Mouse (Mus musculus) hindbrain, embryonic 15.5 days (tissue): ENCODE results near the gene Apol8. TPM values are rescaled to one million over a fixed set of nuclear protein-coding genes. Genes with fewer than 3 reads are reported as not detected.
A peak's percentile ranks its signal among the peaks of the same experiment; 100 is the strongest.

Experiments used
- ATAC-seq: fragments of 200-750 bp; cut with Nextera tagmentation; 2 replicates; pipeline ENCODE4 v1.8.0; 2017; ENCODE audit warnings: low read depth, moderate number of reproducible peaks, moderate TSS enrichment; ENCODE audit not compliant: low FRiP score
- H3K27ac ChIP-seq: fragments of 300-500 bp; sonication (generic); replicated peaks from 2 replicates; pipeline ENCODE4 v1.5.1; 2015; ENCODE audit warnings: mild to moderate bottlenecking, inconsistent platforms
- H3K27me3 ChIP-seq: fragments of 300-500 bp; sonication (generic); 2 replicates; pipeline ENCODE4 v1.6.1; 2015; ENCODE audit warnings: control low read depth, inconsistent platforms
- H3K36me3 ChIP-seq: fragments of 300-500 bp; sonication (generic); 2 replicates; pipeline ENCODE4 v1.6.1; 2015; ENCODE audit warnings: control low read depth, inconsistent platforms
- H3K4me1 ChIP-seq: fragments of 300-500 bp; sonication (generic); replicated peaks from 2 replicates; pipeline ENCODE4 v1.6.1; 2015; ENCODE audit warnings: control low read depth, inconsistent platforms
- H3K4me2 ChIP-seq: fragments of 300-500 bp; sonication (generic); 2 replicates; pipeline ENCODE4 v1.6.1; 2015; ENCODE audit warnings: moderate library complexity, mild to moderate bottlenecking, inconsistent platforms
- H3K4me3 ChIP-seq: fragments of 300-500 bp; sonication (generic); 2 replicates; pipeline ENCODE4 v1.5.1; 2015; ENCODE audit warnings: mild to moderate bottlenecking, inconsistent platforms
- H3K9ac ChIP-seq: fragments of 300-500 bp; sonication (generic); 2 replicates; pipeline ENCODE4 v1.6.1; 2015; ENCODE audit warnings: inconsistent platforms
- H3K9me3 ChIP-seq: fragments of 300-500 bp; sonication (generic); 2 replicates; pipeline ENCODE4 v1.6.1; 2016; ENCODE audit warnings: control low read depth, inconsistent platforms
- WGBS: fragments of 180-500 bp; shearing (Covaris S2); methylation state at CpG from one replicate; pipeline ENCODE4 v1.1.7; 2015; 5-methylcytosine and 5-hydroxymethylcytosine counted together
- polyA plus RNA-seq: library from polyadenylated mRNA; unstranded; fragments of >200 nt; fragmentation: Nextera tagmentation; extraction: Ambion mirVana; gene quantifications from 2 replicates; pipeline ENCODE4 v1.2.1, GENCODE M21; 2015

Gene Apol8
- polyA plus RNA-seq, 1 experiment from 2014 or later: 0.25 TPM

GRCm38 (mm10) chr15:77761561-77762380, 5.0 kb upstream of the Apol8 start:
- no peak overlapping the region for H3K4me3 ChIP-seq
- WGBS: 79% methylated on average over 22 of the region's 22 CpGs
- no peak overlapping the region for H3K27ac ChIP-seq
- no peak for ATAC-seq
- H3K36me3 ChIP-seq: peaks cover 50% of the 10 kb centered on the region
- no peaks in the 10 kb centered on the region for H3K4me1 ChIP-seq
- no peak overlapping the region for H3K9ac ChIP-seq
- H3K9me3 ChIP-seq: no peaks in the 10 kb centered on the region
- H3K4me2 ChIP-seq: no peak overlapping the region
- H3K27me3 ChIP-seq: no peaks in the 10 kb centered on the region

DNA sequence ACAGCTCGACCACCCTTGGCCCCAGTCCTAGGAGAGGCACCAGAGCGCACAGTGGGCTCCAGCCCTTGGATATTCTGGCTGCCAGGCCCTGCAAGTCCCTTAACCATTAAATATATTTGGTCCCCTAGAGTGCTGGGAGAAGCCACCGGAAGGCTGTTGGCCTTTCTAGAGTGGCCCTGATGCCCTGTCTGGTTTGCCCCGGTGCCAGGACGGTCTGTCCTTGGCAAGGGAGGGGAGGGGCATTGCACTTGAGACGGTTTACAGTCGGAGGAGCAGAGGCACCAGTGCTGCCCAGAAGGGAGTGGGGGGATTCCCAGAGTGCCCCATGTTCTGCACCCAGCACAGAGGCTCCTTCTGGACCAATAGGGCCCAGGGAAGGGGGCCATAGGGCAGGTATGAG, 4.3 kb upstream of the Apol8 start:
- WGBS: 96% methylated on average over 7 of the region's 7 CpGs
- Histone ChIP-seq H3K27ac (no peak overlapping the region), H3K9ac (no peak overlapping the region), H3K9me3 (no peaks in the 10 kb centered on the region), H3K4me1 (no peaks in the 10 kb centered on the region), H3K4me2 (no peak overlapping the region), H3K36me3 (peaks cover 43% of the 10 kb centered on the region), H3K4me3 (no peak overlapping the region), H3K27me3 (no peaks in the 10 kb centered on the region)
- ATAC-seq: no peak

DNA sequence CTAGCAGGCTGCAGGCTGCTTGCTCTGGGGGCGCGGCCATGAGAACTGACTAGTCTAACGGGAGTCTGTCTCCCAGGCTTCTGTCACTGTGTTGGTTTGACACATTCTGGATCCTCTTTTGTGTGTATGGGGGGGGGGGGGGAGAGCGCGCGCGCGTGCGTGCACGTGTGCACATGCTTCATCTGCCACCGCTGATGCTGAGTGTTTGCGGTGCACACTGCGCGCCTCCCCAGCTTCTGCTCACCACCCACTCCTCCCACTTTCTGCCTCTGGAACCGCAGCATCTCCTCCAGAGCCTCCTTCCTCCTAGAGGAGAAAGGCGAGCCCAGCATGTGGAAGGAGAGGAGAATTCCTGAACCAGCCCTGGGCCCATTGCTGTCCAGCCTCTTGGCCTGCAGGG, 3.2 kb upstream of the Apol8 start:
- 91% methylated on average over 13 of the region's 16 CpGs for WGBS
- ATAC-seq: no peak

GRCm38 (mm10) chr15:77757586-77758226, 903 bp upstream of the Apol8 start:
- 86% methylated on average over 4 of the region's 4 CpGs for WGBS
- ATAC-seq: no peak
- H3K4me3 ChIP-seq: no peak overlapping the region
- no peaks in the 10 kb centered on the region for H3K9me3 ChIP-seq
- H3K4me1 ChIP-seq: no peaks in the 10 kb centered on the region
- no peaks in the 10 kb centered on the region for H3K27me3 ChIP-seq
- no peak overlapping the region for H3K4me2 ChIP-seq
- H3K9ac ChIP-seq: no peak overlapping the region
- H3K36me3 ChIP-seq: peaks cover 13% of the 10 kb centered on the region; the same call in 1 of the 2 replicates
- H3K27ac ChIP-seq: no peak overlapping the region

More for the DNA sequence above, 3.2 kb upstream of the Apol8 start:
- Histone ChIP-seq H3K4me1 (no peaks in the 10 kb centered on the region), H3K9ac (no peak overlapping the region), H3K36me3 (peaks cover 32% of the 10 kb centered on the region), H3K4me2 (no peak overlapping the region), H3K27ac (no peak overlapping the region), H3K27me3 (no peaks in the 10 kb centered on the region), H3K4me3 (no peak overlapping the region), H3K9me3 (no peaks in the 10 kb centered on the region)

DNA sequence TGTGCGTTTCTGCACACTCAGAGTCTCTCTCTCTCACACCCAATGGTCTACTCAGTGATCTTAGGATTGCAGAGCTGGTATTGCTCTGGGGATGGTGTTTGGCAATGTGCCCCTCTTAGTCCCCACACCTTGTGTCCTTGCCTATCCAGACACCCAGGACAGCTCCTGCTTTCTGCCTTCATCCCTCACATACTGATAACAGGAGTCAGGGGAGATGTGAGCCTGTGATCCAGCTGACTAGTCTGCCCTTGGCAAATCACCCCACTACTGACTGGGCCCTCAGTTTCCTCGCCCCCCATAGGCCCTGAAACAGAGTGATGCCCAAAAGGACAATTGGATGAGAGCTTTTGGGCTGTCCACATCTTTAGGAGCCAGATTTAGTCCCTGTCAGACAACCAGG, 722 bp downstream of the Apol8 start:
- ATAC-seq: no peak
- Histone ChIP-seq H3K9ac (no peak overlapping the region), H3K4me2 (no peak overlapping the region), H3K9me3 (no peaks in the 10 kb centered on the region), H3K27ac (no peak overlapping the region), H3K27me3 (no peaks in the 10 kb centered on the region), H3K4me1 (no peaks in the 10 kb centered on the region), H3K36me3 (0 out of 2 replicates have a peak, but pooled peaks cover 3% of the 10 kb centered on the region), H3K4me3 (no peak overlapping the region)
- WGBS: 62% methylated on average over 2 of the region's 2 CpGs

- no peak overlapping the region for H3K9ac ChIP-seq
- H3K4me1 ChIP-seq: no peaks in the 10 kb centered on the region
- H3K4me2 ChIP-seq: no peak overlapping the region
- H3K36me3 ChIP-seq: no peaks in the 10 kb centered on the region
- WGBS: 65% methylated on average over 2 of the region's 2 CpGs
- no peaks in the 10 kb centered on the region for H3K9me3 ChIP-seq
- H3K27me3 ChIP-seq: no peaks in the 10 kb centered on the region
- ATAC-seq: 0 out of 2 replicates have a peak, but pooled peaks have one; percentile 23
- no peak overlapping the region for H3K4me3 ChIP-seq
- H3K27ac ChIP-seq: no peak overlapping the region
Observed at GRCm38 (mm10) chr15:77755132-77755531, 1.7 kb downstream of the Apol8 start.

- Histone ChIP-seq H3K36me3 (no peaks in the 10 kb centered on the region), H3K4me3 (no peak overlapping the region), H3K27ac (no peak overlapping the region), H3K27me3 (no peaks in the 10 kb centered on the region), H3K9me3 (no peaks in the 10 kb centered on the region), H3K9ac (no peak overlapping the region), H3K4me2 (no peak overlapping the region), H3K4me1 (no peaks in the 10 kb centered on the region)
- no peak for ATAC-seq
- WGBS: 43% methylated on average over 11 of the region's 11 CpGs
Observed at GRCm38 (mm10) chr15:77752443-77752842, 4.4 kb downstream of the Apol8 start.

GRCm38 (mm10) chr15:77750461-77750860, 6.3 kb downstream of the Apol8 start:
- WGBS: 43% methylated on average over 1 of the region's 1 CpGs
- H3K36me3 ChIP-seq: no peaks in the 10 kb centered on the region
- H3K9ac ChIP-seq: no peak overlapping the region
- no peak overlapping the region for H3K4me3 ChIP-seq
- H3K9me3 ChIP-seq: no peaks in the 10 kb centered on the region
- H3K27ac ChIP-seq: no peak overlapping the region
- no peak overlapping the region for H3K4me2 ChIP-seq
- no peaks in the 10 kb centered on the region for H3K27me3 ChIP-seq
- no peak for ATAC-seq
- H3K4me1 ChIP-seq: no peaks in the 10 kb centered on the region

GRCm38 (mm10) chr15:77749717-77750116, 7.1 kb downstream of the Apol8 start:
- no peak overlapping the region for H3K4me3 ChIP-seq
- H3K27ac ChIP-seq: no peak overlapping the region
- no peaks in the 10 kb centered on the region for H3K9me3 ChIP-seq
- no peak overlapping the region for H3K4me2 ChIP-seq
- no peak overlapping the region for H3K9ac ChIP-seq
- 79% methylated on average over 10 of the region's 10 CpGs for WGBS
- no peaks in the 10 kb centered on the region for H3K27me3 ChIP-seq
- no peak for ATAC-seq
- no peaks in the 10 kb centered on the region for H3K36me3 ChIP-seq
- no peaks in the 10 kb centered on the region for H3K4me1 ChIP-seq

GRCm38 (mm10) chr15:77748414-77748813, 8.4 kb downstream of the Apol8 start:
- H3K27ac ChIP-seq: no peak overlapping the region

DNA sequence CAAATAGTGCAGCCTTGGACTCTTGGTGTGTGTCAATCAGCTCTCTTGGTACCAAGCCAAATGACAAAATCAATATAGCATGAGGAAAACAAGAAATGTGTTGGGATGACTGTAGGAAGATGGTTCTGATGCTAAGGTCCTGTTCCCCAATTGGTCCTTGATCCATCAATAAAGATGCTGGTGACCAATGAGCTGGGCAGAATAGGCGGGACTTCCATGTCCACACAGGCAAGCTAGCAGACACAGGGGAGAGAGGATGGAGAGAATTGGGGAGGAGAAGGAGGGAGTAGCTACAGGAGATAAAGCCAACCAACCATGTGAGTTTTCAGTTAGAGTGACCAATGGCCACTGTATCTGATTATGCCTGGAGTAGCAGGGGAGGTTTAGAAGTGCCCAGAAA, 10.5 kb downstream of the Apol8 start:
- WGBS: 86% methylated on average over 1 of the region's 1 CpGs
- no peak overlapping the region for H3K4me2 ChIP-seq
- H3K4me1 ChIP-seq: no peaks in the 10 kb centered on the region
- H3K27ac ChIP-seq: no peak overlapping the region
- H3K4me3 ChIP-seq: no peak overlapping the region
- no peaks in the 10 kb centered on the region for H3K27me3 ChIP-seq
- no peak overlapping the region for H3K9ac ChIP-seq
- H3K36me3 ChIP-seq: no peaks in the 10 kb centered on the region
- ATAC-seq: no peak
- no peaks in the 10 kb centered on the region for H3K9me3 ChIP-seq

More at GRCm38 (mm10) chr15:77748414-77748813, 8.4 kb downstream of the Apol8 start:
- H3K4me2 ChIP-seq: no peak overlapping the region
- no peaks in the 10 kb centered on the region for H3K27me3 ChIP-seq
- no peaks in the 10 kb centered on the region for H3K4me1 ChIP-seq
- H3K9ac ChIP-seq: no peak overlapping the region
- 85% methylated on average over 3 of the region's 3 CpGs for WGBS
- no peak for ATAC-seq
- H3K36me3 ChIP-seq: no peaks in the 10 kb centered on the region
- H3K4me3 ChIP-seq: no peak overlapping the region
- H3K9me3 ChIP-seq: no peaks in the 10 kb centered on the region

GRCm38 (mm10) chr15:77745081-77745480, 11.7 kb downstream of the Apol8 start:
- Histone ChIP-seq H3K9me3 (no peaks in the 10 kb centered on the region), H3K4me2 (no peak overlapping the region), H3K4me1 (no peaks in the 10 kb centered on the region), H3K4me3 (no peak overlapping the region), H3K9ac (no peak overlapping the region), H3K27ac (no peak overlapping the region), H3K27me3 (no peaks in the 10 kb centered on the region), H3K36me3 (no peaks in the 10 kb centered on the region)
- ATAC-seq: no peak
